Mouse (Mus musculus) C2C12 (cell line): ENCODE data around the gene Gm20683.

Experiments used
- CEBPB ChIP-seq: IDR thresholded peaks from one replicate; pipeline ENCODE4 v1.6.1; 2011; ENCODE audit warnings: low read depth, mild to moderate bottlenecking, control low read depth, moderate library complexity
- CTCF ChIP-seq: IDR thresholded peaks from one replicate; pipeline ENCODE4 v1.5.1; 2011; ENCODE audit not compliant: control insufficient read depth, insufficient read depth, insufficient read length
- MAX ChIP-seq: IDR thresholded peaks from one replicate; pipeline ENCODE4 v1.6.1; 2011; ENCODE audit warnings: mild to moderate bottlenecking, control low read depth
- MYOG ChIP-seq: IDR thresholded peaks from one replicate; pipeline ENCODE4 v1.6.1; 2011; ENCODE audit not compliant: control insufficient read depth, insufficient read length; ENCODE audit errors: extremely low read depth
- USF1 ChIP-seq: IDR thresholded peaks from one replicate; pipeline ENCODE4 v1.6.1; 2011; ENCODE audit warnings: low read depth, mild to moderate bottlenecking, control low read depth, moderate library complexity

GRCm38 (mm10) chr17:25840519-25840918 lies 1.0 kb downstream of the Gm20683 start:
- TF ChIP-seq CTCF (no peak), USF1 (no peak), CEBPB (no peak), MAX (no peak), MYOG (no peak)
